Mouse (Mus musculus) heart, postnatal 14 days (tissue): ENCODE measurements around the gene Tnmd. TPM values are rescaled to one million over a fixed set of nuclear protein-coding genes. Genes with fewer than 3 reads are reported as not detected.

Source experiments
- DNase-seq, 2 experiments: peaks; one replicate each; pipeline ENCODE4 v3.0.0; 2021 to 2022
- intact Hi-C: fragments of 180-260 bp; cut with DNase I; formaldehyde crosslinking; loops from one replicate; pipeline ENCODE4 v1.15.1; 2025
- long read RNA-seq, 2 experiments: library from polyadenylated mRNA; stranded (forward); transcript quantifications; one replicate each; pipeline ENCODE4 v2.0.0; 2021
- total RNA-seq, 2 experiments: library from RNA; stranded (reverse); gene quantifications; 2 replicates each; pipeline ENCODE4 v1.2.3; 2021

Gene Tnmd
- total RNA-seq = under 1 TPM in 1 of 2 experiments, not detected in 1; 0.22 TPM
- long read RNA-seq, experiment 1 = 0 reads
- long read RNA-seq, experiment 2 = 0 reads

DNA sequence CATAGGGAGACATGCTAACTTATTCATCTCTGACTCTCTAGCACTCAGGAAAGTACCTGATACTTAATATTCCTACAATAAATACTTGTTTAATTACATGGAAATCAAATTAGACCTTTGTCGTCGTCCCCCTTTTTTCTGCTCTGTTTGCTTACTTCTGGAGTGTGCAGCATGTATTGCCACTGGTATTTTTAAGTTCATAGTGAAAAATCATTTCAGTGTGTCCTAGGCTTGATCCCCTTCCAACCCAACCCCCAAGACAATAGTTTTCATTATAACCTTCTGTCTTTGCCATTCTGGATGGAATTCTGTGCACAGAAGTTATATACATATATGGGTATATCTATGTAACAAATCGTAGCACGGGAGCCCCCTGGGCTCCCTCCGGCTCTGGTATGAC, at the start of gene Tnmd:
TSS of gene Tnmd (plus strand) at position 301 of the 400 bp plus-strand sequence.
- DNase-seq = no peak
- intact Hi-C loops = no loop called here

DNA sequence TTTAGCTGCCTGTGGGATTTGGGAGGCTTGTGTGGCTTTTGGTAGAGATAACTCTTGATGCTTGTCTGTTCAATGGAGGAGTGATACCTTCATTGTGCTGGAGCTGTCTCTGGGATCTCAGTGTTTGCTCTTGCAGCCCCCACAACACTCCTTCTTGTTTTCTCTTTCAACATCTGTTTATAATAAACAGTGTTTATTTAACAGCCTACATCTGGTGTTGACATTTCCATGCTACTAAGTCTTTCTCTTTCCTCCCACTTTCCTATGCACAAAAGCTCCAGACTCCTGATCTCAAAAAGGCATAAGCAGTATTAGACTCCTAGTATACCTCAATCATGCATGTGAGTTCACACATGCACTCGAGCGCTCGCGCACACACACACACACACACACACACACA, 2.9 kb downstream of the Tnmd start:
- intact Hi-C loops = no loop called here
- no peak for DNase-seq

DNA sequence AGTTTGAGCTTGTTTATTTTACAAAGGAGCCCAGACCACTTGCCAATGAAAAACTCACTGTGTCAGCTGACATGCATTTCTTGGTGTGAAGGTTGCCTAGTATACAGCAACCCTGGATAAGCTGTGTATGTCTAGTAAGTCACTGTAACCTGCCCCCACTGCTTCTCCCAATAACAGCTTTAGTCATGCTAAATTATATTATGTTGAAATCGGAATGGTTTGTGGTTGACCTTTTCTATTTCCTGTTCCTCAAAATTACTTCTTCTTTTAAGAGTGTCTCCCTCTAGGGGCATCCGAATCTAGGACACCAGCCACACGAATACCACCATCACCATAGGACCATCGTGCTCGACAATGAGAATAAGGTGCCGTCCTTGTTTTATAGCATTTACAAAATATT, 19.0 kb downstream of the Tnmd start:
- intact Hi-C loops = loop anchor here (5.0 kb wide), 1 partner anchor 132 kb away; no protein-coding TSS in a partner anchor
- DNase-seq = no peak

DNA sequence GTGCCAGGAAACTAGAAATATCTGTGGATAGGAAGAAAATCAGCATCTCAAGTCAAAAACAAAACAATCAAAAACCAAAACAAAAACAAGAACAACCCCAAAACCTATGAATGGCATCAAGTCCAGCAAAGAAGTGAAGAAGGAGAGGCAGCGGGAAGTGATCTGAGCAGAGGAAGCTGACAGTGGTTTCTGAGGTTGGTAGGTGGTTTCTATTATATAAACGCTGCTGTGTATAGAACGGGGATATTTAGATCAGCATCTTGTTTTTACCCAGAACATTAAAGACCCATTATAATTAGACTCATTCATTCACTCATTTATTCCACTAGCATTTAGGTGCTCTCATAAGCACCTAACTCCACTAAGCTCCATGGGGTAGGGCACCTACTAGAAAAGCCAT, 36.5 kb downstream of the Tnmd start:
- DNase-seq = no peak
- intact Hi-C loops = no loop called here

DNA sequence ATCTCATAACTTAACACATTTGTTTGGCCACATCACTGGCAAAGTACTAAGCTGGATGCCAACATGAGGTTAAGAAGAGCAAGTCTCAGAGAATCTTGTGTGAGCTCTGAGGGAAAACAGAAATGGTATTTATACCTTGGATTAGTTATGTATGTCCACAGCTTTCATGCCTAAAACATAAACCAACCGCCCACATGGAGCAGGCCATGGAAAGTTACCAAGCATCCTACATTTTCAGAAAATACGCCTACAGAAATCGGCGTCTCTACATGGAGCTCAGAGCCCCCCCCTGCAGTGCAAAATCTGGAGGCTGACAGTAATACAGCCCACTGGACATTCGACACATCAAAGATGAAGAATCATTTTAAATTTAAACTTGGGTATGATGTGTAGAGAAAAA, 37.3 kb downstream of the Tnmd start:
- no peak for DNase-seq
- intact Hi-C loops = no loop called here

DNA sequence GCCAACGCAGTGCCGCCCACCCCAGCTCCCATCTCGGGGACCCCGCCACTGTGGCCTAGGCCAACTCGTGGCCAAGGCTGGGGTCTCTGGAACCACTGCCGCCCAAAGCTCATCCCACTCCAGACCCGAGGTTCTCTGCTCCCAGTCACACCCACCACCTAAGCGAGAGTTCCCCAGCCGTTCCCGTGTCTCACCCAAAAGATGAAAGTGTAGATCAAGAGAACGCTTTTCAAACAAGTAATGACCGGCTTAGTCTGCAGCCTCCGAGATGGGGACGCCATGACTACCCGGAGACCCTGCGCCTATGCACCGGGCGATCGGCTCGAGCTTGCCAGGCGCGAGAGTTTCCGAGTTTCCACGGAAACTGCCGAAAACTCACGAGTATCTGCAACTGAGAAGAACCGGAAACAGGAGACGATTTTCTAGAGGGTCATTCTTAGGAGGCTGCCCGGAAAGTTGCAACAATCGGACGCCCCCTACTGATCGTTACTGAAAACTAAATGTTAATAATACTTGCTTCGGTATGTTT, 47.3 kb downstream of the Tnmd start, which contains the start of gene Tspan6:
TSS of gene Tspan6 (minus strand) at position 416 of the 529 bp plus-strand sequence.
- intact Hi-C loops = loop anchor here (10.0 kb wide), 1 partner anchor 143 kb away; no protein-coding TSS in a partner anchor
- DNase-seq = peak; percentile 80

DNA sequence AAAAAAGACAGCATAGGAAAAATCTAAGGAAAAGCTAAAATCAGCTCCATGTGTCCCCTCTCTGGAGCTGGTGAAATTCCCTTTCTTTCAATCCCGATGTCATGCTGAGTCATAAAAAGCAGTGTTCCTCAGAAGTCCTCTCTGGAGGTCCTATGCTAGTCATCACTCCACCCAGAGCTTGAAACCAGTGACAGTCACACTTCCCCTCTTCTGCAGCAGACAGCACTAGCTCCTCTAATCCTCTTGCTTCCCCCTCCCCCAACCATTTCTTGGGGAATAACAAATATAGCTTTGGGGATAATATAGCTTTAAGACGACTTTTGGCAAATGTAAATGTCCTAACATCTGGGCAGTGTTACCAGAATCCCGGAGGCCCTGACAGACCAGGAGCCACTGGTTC, 57.5 kb downstream of the Tnmd start, which contains the start of gene Srpx2:
TSS of gene Srpx2 (plus strand) at position 166 of the 400 bp plus-strand sequence.
- intact Hi-C loops = no loop called here
- DNase-seq = no peak

DNA sequence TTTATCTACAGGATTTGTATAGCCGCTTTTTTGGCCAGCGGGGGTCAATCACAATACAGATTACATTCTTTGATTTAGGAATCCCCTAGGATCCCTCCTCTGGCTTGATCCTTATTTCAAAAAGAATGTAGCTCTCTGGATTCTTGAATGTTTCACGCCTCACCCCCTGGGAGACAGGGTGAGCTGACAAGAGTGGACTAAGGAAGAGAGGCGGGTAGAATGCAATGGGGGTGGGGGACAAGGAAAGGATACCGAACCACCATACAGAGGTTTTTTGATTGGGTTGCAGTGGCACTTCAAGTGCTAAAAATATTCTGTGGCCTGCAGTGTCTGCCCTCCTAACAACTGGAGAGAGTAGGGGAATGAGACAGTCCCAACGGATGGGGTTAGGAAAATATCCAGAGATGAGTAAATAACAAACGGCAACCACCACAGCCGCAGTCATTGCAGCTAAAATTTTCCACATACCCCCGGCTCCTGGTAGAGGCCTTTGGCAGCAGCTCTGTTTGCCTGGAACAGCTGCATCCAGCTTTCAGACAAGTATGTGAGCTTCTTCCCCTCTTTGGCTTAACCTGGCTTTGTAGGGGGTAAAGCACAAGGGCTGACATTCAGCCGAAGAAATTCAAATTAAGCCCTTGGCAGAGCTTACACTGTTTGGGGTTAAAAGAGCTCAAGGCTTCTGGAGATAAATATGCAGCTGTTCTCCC, 60.8 kb downstream of the Tnmd start:
- intact Hi-C loops = no loop called here
- peak; percentile 9 to 28 for DNase-seq

DNA sequence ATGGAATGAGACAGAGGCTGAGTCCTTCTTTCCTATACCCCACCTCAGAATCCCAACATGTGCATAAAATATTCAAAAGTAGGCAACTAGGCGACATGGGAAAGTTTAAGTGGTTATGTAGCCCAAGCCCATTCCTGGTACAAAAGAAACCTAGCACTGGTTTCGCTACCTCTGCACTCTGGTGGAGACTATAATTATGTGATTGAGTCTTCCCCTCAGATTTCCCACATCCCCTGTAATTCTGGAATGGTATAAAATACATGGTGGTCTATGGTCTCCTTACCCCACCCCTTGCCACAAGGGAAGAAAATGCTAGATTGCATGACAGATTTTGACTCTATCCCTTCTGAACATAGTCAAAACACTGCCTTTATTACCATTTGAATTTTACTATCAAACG, 62.2 kb downstream of the Tnmd start:
- intact Hi-C loops = no loop called here
- no peak for DNase-seq

DNA sequence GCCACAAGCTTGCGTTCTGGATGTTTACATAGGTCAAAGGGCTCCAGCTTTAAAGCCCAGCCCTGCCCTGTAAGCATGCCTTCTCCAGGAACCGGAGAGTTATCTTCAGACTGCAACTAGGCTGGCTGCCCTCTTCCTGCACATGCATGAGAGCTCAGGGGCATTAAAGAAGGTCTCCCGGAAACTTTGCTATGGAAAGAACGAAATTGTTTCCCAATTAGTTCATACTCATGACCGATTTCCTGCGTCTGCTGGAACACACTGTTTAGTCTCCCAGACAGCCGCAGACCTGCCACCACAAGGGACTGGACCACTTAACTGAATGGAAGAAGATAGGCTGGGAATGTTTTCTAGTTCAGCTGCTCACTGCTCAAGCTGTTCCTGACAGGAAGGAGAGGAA, 63.4 kb downstream of the Tnmd start:
- intact Hi-C loops = no loop called here
- DNase-seq = peak in 1 of 2 experiments; percentile 16

Other genes with a start within 250 kb of the Tnmd start
- gene Pcdh19, start 162.0 kb upstream of the Tnmd start, total RNA-seq = 10 to 100 TPM; 15.5 to 19.1 TPM
- 10 to 100 TPM; 17.1 to 18.2 TPM for gene Tspan6, start 47.4 kb downstream of the Tnmd start, total RNA-seq
- gene Srpx2, start 57.4 kb downstream of the Tnmd start, total RNA-seq = 1 to 10 TPM; 5.1 to 5.9 TPM
- 1 to 10 TPM; 1.9 to 2.5 TPM for gene Sytl4, start 130.8 kb downstream of the Tnmd start, total RNA-seq
- 10 to 100 TPM; 14.1 to 16.1 TPM for gene Cstf2, start 208.2 kb downstream of the Tnmd start, total RNA-seq